Mouse (Mus musculus): Measurements from ENCODE around the gene Tmem128. TPM values are rescaled to one million over a fixed set of nuclear protein-coding genes. Genes with fewer than 3 reads are reported as not detected.
A peak's percentile ranks its signal among the peaks of the same experiment; 100 is the strongest.

Gene Tmem128
- polyA plus RNA-seq, 1 experiment from 2014 or later = 75.2 TPM

- no peak overlapping the region for H3K4me3 ChIP-seq (replicated peaks)
- 75% methylated on average over 3 of the region's 3 CpGs for WGBS
- no peak for ATAC-seq (ENCODE audit: insufficient number of reproducible peaks, insufficient read depth, low FRiP score, low TSS enrichment, low read depth)
- no peaks in the 10 kb centered on the region for H3K27me3 ChIP-seq
- H3K4me1 ChIP-seq (replicated peaks) = no peaks in the 10 kb centered on the region
- H3K4me2 ChIP-seq = no peak overlapping the region
- H3K36me3 ChIP-seq = no peaks in the 10 kb centered on the region
- H3K27ac ChIP-seq = no peak overlapping the region
- no peak overlapping the region for H3K9ac ChIP-seq (replicated peaks)
- H3K9me3 ChIP-seq = no peaks in the 10 kb centered on the region
Measured at GRCm38 (mm10) chr5:38255644-38256043, 4.3 kb upstream of the Tmem128 start.

- H3K4me2 ChIP-seq = no peak overlapping the region
- H3K9me3 ChIP-seq = no peaks in the 10 kb centered on the region
- H3K4me1 ChIP-seq (replicated peaks) = peaks cover 6% of the 10 kb centered on the region
- H3K9ac ChIP-seq (replicated peaks) = no peak overlapping the region
- H3K27me3 ChIP-seq = no peaks in the 10 kb centered on the region
- 95% methylated on average over 1 of the region's 1 CpGs for WGBS
- no peaks in the 10 kb centered on the region; the same call in 1 of the 2 replicates for H3K36me3 ChIP-seq
- ATAC-seq (ENCODE audit: insufficient number of reproducible peaks, insufficient read depth, low FRiP score, low TSS enrichment, low read depth) = no peak
- H3K27ac ChIP-seq = no peak overlapping the region
- H3K4me3 ChIP-seq (replicated peaks) = no peak overlapping the region
Measured at GRCm38 (mm10) chr5:38256551-38256950, 3.4 kb upstream of the Tmem128 start.

GRCm38 (mm10) chr5:38258034-38258772 lies 1.8 kb upstream of the Tmem128 start:
- Histone ChIP-seq H3K27me3 (no peaks in the 10 kb centered on the region), H3K4me1 (replicated peaks) (peaks cover 6% of the 10 kb centered on the region), H3K27ac (no peak overlapping the region), H3K36me3 (peaks cover 10% of the 10 kb centered on the region), H3K9ac (replicated peaks) (no peak overlapping the region), H3K4me3 (replicated peaks) (no peak overlapping the region), H3K4me2 (no peak overlapping the region), H3K9me3 (no peaks in the 10 kb centered on the region)
- 75% methylated on average over 8 of the region's 8 CpGs for WGBS
- ATAC-seq (ENCODE audit: insufficient number of reproducible peaks, insufficient read depth, low FRiP score, low TSS enrichment, low read depth) = no peak

GRCm38 (mm10) chr5:38258773-38259146 lies 1.2 kb upstream of the Tmem128 start:
- peaks cover 6% of the 10 kb centered on the region for H3K4me1 ChIP-seq (replicated peaks)
- no peak overlapping the region for H3K27ac ChIP-seq
- H3K4me3 ChIP-seq (replicated peaks) = no peak overlapping the region
- no peak overlapping the region for H3K4me2 ChIP-seq
- no peak overlapping the region for H3K9ac ChIP-seq (replicated peaks)
- WGBS = 94% methylated on average over 5 of the region's 5 CpGs
- no peaks in the 10 kb centered on the region for H3K9me3 ChIP-seq
- no peak for ATAC-seq (ENCODE audit: insufficient number of reproducible peaks, insufficient read depth, low FRiP score, low TSS enrichment, low read depth)
- H3K27me3 ChIP-seq = no peaks in the 10 kb centered on the region
- H3K36me3 ChIP-seq = peaks cover 15% of the 10 kb centered on the region

- H3K27me3 ChIP-seq = no peaks in the 10 kb centered on the region
- no peak for ATAC-seq (ENCODE audit: insufficient number of reproducible peaks, insufficient read depth, low FRiP score, low TSS enrichment, low read depth)
Measured at GRCm38 (mm10) chr5:38259455-38260106, 404 bp upstream of the Tmem128 start.

GRCm38 (mm10) chr5:38270942-38271341 lies 11.0 kb downstream of the Tmem128 start:
- no peak for ATAC-seq (ENCODE audit: insufficient number of reproducible peaks, insufficient read depth, low FRiP score, low TSS enrichment, low read depth)
- H3K4me1 ChIP-seq (replicated peaks) = no peaks in the 10 kb centered on the region
- peaks cover 48% of the 10 kb centered on the region for H3K36me3 ChIP-seq
- H3K4me2 ChIP-seq = no peak overlapping the region
- no peak overlapping the region for H3K4me3 ChIP-seq (replicated peaks)
- no peaks in the 10 kb centered on the region for H3K9me3 ChIP-seq
- H3K27me3 ChIP-seq = peaks cover 29% of the 10 kb centered on the region
- H3K9ac ChIP-seq (replicated peaks) = no peak overlapping the region
- WGBS = 81% methylated on average over 3 of the region's 3 CpGs
- H3K27ac ChIP-seq = no peak overlapping the region

More at GRCm38 (mm10) chr5:38259455-38260106, 404 bp upstream of the Tmem128 start:
- Histone ChIP-seq H3K4me2 (peak overlapping the region; percentile 78), H3K27ac (peak overlapping the region; percentile 89), H3K9ac (replicated peaks) (peak overlapping the region; percentile 76), H3K4me3 (replicated peaks) (peak overlapping the region; percentile 74), H3K9me3 (no peaks in the 10 kb centered on the region), H3K36me3 (peaks cover 24% of the 10 kb centered on the region), H3K4me1 (replicated peaks) (peaks cover 6% of the 10 kb centered on the region)
- 45% methylated on average over 9 of the region's 9 CpGs for WGBS

GRCm38 (mm10) chr5:38273831-38274230 lies 13.8 kb downstream of the Tmem128 start:
- Histone ChIP-seq H3K27ac (no peak overlapping the region), H3K4me3 (replicated peaks) (no peak overlapping the region), H3K4me1 (replicated peaks) (peaks cover 17% of the 10 kb centered on the region), H3K9me3 (no peaks in the 10 kb centered on the region), H3K4me2 (no peak overlapping the region), H3K9ac (replicated peaks) (no peak overlapping the region), H3K36me3 (peaks cover 27% of the 10 kb centered on the region), H3K27me3 (peaks cover 57% of the 10 kb centered on the region)
- WGBS = 89% methylated on average over 4 of the region's 4 CpGs
- no peak for ATAC-seq (ENCODE audit: insufficient number of reproducible peaks, insufficient read depth, low FRiP score, low TSS enrichment, low read depth)

- Histone ChIP-seq H3K4me3 (replicated peaks) (peak within 1 kb of the TSS; percentile 39), H3K27me3 (peaks cover 68% of the 10 kb centered on the region), H3K4me1 (replicated peaks) (peaks cover 17% of the 10 kb centered on the region), H3K4me2 (peak within 1 kb of the TSS; percentile 56), H3K9me3 (no peaks in the 10 kb centered on the region), H3K9ac (replicated peaks) (no peak within 1 kb of the TSS), H3K36me3 (peaks cover 10% of the 10 kb centered on the region), H3K27ac (no peak within 1 kb of the TSS)
- WGBS = 8% methylated on average over 4 of the region's 4 CpGs
- ATAC-seq (ENCODE audit: insufficient number of reproducible peaks, insufficient read depth, low FRiP score, low TSS enrichment, low read depth) = no peak
Measured at GRCm38 (mm10) chr5:38275771-38276170, 15.8 kb downstream of the Tmem128 start, which contains the start of gene Otop1. Gene Otop1 (plus strand): TSS chr5:38275972.

GRCm38 (mm10) chr5:38276451-38276850 lies 16.5 kb downstream of the Tmem128 start:
- 2% methylated on average over 19 of the region's 19 CpGs for WGBS
- Histone ChIP-seq H3K27me3 (peaks cover 69% of the 10 kb centered on the region), H3K9me3 (no peaks in the 10 kb centered on the region), H3K4me3 (replicated peaks) (peak overlapping the region; percentile 39), H3K9ac (replicated peaks) (no peak overlapping the region), H3K36me3 (peaks cover 3% of the 10 kb centered on the region), H3K4me2 (peak overlapping the region; percentile 56), H3K4me1 (replicated peaks) (peaks cover 17% of the 10 kb centered on the region), H3K27ac (no peak overlapping the region)
- no peak for ATAC-seq (ENCODE audit: insufficient number of reproducible peaks, insufficient read depth, low FRiP score, low TSS enrichment, low read depth)

- Histone ChIP-seq H3K27me3 (peaks cover 69% of the 10 kb centered on the region), H3K27ac (no peak overlapping the region), H3K4me2 (peak overlapping the region; percentile 56), H3K9me3 (no peaks in the 10 kb centered on the region), H3K4me3 (replicated peaks) (peak overlapping the region; percentile 39), H3K36me3 (no peaks in the 10 kb centered on the region), H3K9ac (replicated peaks) (peak overlapping the region; percentile 38), H3K4me1 (replicated peaks) (peaks cover 17% of the 10 kb centered on the region)
- no peak for ATAC-seq (ENCODE audit: insufficient number of reproducible peaks, insufficient read depth, low FRiP score, low TSS enrichment, low read depth)
- 1% methylated on average over 56 of the region's 65 CpGs for WGBS
Measured at GRCm38 (mm10) chr5:38277098-38277866, 17.3 kb downstream of the Tmem128 start.

All from limb, embryonic 12.5 days (tissue).